Mouse (Mus musculus) stomach, embryonic 14.5 days (tissue): Measurements from ENCODE around the gene Fam133b. TPM values are rescaled to one million over a fixed set of nuclear protein-coding genes. Genes with fewer than 3 reads are reported as not detected.
"Not testable (repeated sequence)": the region's sequence is repeated elsewhere in the genome, so short reads cannot be mapped to it uniquely, and the experiment has no call there.

Experiments used
- ATAC-seq: fragments of 200-750 bp; cut with Nextera tagmentation; 2 replicates; pipeline ENCODE4 v1.8.0; 2017; ENCODE audit warnings: low read depth, moderate TSS enrichment; ENCODE audit not compliant: insufficient number of reproducible peaks, insufficient read depth, low FRiP score
- H3K27ac ChIP-seq: fragments of 300-500 bp; sonication (generic); 2 replicates; pipeline ENCODE4 v1.5.1; 2014; ENCODE audit warnings: mild to moderate bottlenecking, low read length, moderate library complexity, mixed read lengths
- H3K27me3 ChIP-seq: fragments of 300-500 bp; sonication (generic); 2 replicates; pipeline ENCODE4 v1.6.1; 2014; ENCODE audit warnings: low read length, control low read depth, mixed read lengths; ENCODE audit not compliant: control insufficient read depth, insufficient read depth
- H3K36me3 ChIP-seq: fragments of 300-500 bp; sonication (generic); 2 replicates; pipeline ENCODE4 v1.6.1; 2014; ENCODE audit warnings: mild to moderate bottlenecking, control low read depth, low read length, moderate library complexity, mixed read lengths; ENCODE audit not compliant: control insufficient read depth, insufficient read depth
- H3K4me1 ChIP-seq: fragments of 300-500 bp; sonication (generic); 2 replicates; pipeline ENCODE4 v1.6.1; 2014; ENCODE audit warnings: low read length, control low read depth, mixed read lengths; ENCODE audit not compliant: control insufficient read depth, insufficient read depth
- H3K4me2 ChIP-seq: fragments of 300-500 bp; sonication (generic); replicated peaks from 2 replicates; pipeline ENCODE4 v1.6.1; 2014; ENCODE audit warnings: low read depth, low read length, control low read depth
- H3K4me3 ChIP-seq: fragments of 300-500 bp; sonication (generic); 2 replicates; pipeline ENCODE4 v1.5.1; 2014; ENCODE audit warnings: low read depth, low read length, control low read depth
- H3K9ac ChIP-seq: fragments of 300-500 bp; sonication (generic); replicated peaks from 2 replicates; pipeline ENCODE4 v1.6.1; 2014; ENCODE audit warnings: low read depth, mild to moderate bottlenecking, control low read depth, low read length, moderate library complexity, mixed read lengths
- H3K9me3 ChIP-seq: fragments of 300-500 bp; sonication (generic); 2 replicates; pipeline ENCODE4 v1.6.1; 2016; ENCODE audit warnings: low read depth, low read length, control low read depth; ENCODE audit not compliant: control insufficient read depth
- WGBS: fragments of 180-500 bp; shearing (Covaris S2); extraction: QIAGEN DNeasy Blood & Tissue Kit; methylation state at CpG from one replicate; pipeline ENCODE4 v1.1.7; 2014; 5-methylcytosine and 5-hydroxymethylcytosine counted together
- polyA plus RNA-seq: library from polyadenylated mRNA; unstranded; fragments of >200 nt; fragmentation: Nextera tagmentation; extraction: Ambion mirVana; gene quantifications from 2 replicates; pipeline ENCODE4 v1.2.1, GENCODE M21; 2014

The Fam133b gene
- polyA plus RNA-seq, 1 experiment from 2014 or later, result 44.4 TPM

- no peak overlapping the region for H3K27ac ChIP-seq
- H3K36me3 ChIP-seq, result peaks cover 8% of the 10 kb centered on the region
- no peak overlapping the region for H3K4me3 ChIP-seq
- 87% methylated on average over 1 of the region's 1 CpGs for WGBS
- no peaks in the 10 kb centered on the region for H3K9me3 ChIP-seq
- H3K4me1 ChIP-seq, result peaks cover 1% of the 10 kb centered on the region; the same call in 1 of the 2 replicates
- no peak overlapping the region for H3K4me2 ChIP-seq
- H3K27me3 ChIP-seq, result no peaks in the 10 kb centered on the region
- no peak overlapping the region for H3K9ac ChIP-seq
- ATAC-seq, result no peak
Measured at GRCm38 (mm10) chr5:3600298-3600697, 56.7 kb downstream of the Fam133b start.

GRCm38 (mm10) chr5:3600790-3601189 is 57.2 kb downstream of the Fam133b start:
- WGBS, result 89% methylated on average over 3 of the region's 3 CpGs

GRCm38 (mm10) chr5:3607114-3607513 is 63.5 kb downstream of the Fam133b start:
- Histone ChIP-seq H3K4me3 (no peak overlapping the region), H3K27me3 (no peaks in the 10 kb centered on the region), H3K27ac (no peak overlapping the region), H3K4me2 (no peak overlapping the region), H3K9ac (no peak overlapping the region), H3K9me3 (no peaks in the 10 kb centered on the region), H3K36me3 (peaks cover 19% of the 10 kb centered on the region), H3K4me1 (no peaks in the 10 kb centered on the region)
- WGBS, result 90% methylated on average over 9 of the region's 9 CpGs
- ATAC-seq, result no peak

More at GRCm38 (mm10) chr5:3600790-3601189, 57.2 kb downstream of the Fam133b start:
- no peak overlapping the region for H3K4me3 ChIP-seq
- H3K4me1 ChIP-seq, result no peaks in the 10 kb centered on the region
- no peaks in the 10 kb centered on the region for H3K9me3 ChIP-seq
- H3K27me3 ChIP-seq, result no peaks in the 10 kb centered on the region
- no peak overlapping the region for H3K4me2 ChIP-seq
- no peak overlapping the region for H3K9ac ChIP-seq
- H3K27ac ChIP-seq, result no peak overlapping the region
- ATAC-seq, result no peak
- peaks cover 11% of the 10 kb centered on the region for H3K36me3 ChIP-seq

- WGBS, result 92% methylated on average over 7 of the region's 7 CpGs
- no peak for ATAC-seq
- Histone ChIP-seq H3K9ac (no peak overlapping the region), H3K4me3 (no peak overlapping the region), H3K9me3 (no peaks in the 10 kb centered on the region), H3K27me3 (no peaks in the 10 kb centered on the region), H3K27ac (no peak overlapping the region), H3K36me3 (peaks cover 14% of the 10 kb centered on the region), H3K4me1 (no peaks in the 10 kb centered on the region), H3K4me2 (no peak overlapping the region)
Measured at GRCm38 (mm10) chr5:3609241-3609640, 65.6 kb downstream of the Fam133b start.

GRCm38 (mm10) chr5:3611835-3612234 is 68.2 kb downstream of the Fam133b start:
- not testable (repeated sequence) for H3K4me2 ChIP-seq, H3K9me3 ChIP-seq, H3K4me1 ChIP-seq, ATAC-seq, H3K27me3 ChIP-seq, H3K36me3 ChIP-seq, H3K27ac ChIP-seq, H3K4me3 ChIP-seq, H3K9ac ChIP-seq
- 92% methylated on average over 2 of the region's 2 CpGs for WGBS

Other genes with a start within 250 kb of the Fam133b start
- 36.8 and 40.9 TPM in 2 replicates for gene Cdk6, start 202.3 kb upstream of the Fam133b start, polyA plus RNA-seq
- 4.7 and 5.4 TPM in 2 replicates for gene 1700109H08Rik, start 27.7 kb downstream of the Fam133b start, polyA plus RNA-seq
- 19.2 and 19.8 TPM in 2 replicates for gene Pex1, start 52.2 kb downstream of the Fam133b start, polyA plus RNA-seq
- gene Rbm48, start 52.8 kb downstream of the Fam133b start, polyA plus RNA-seq, result 16.9 and 17.3 TPM in 2 replicates
- not detected in 2 replicates for gene Tmbim7, start 107.3 kb downstream of the Fam133b start, polyA plus RNA-seq
- gene Gatad1, start 113.4 kb downstream of the Fam133b start, polyA plus RNA-seq, result 73.9 and 76.3 TPM in 2 replicates